Mouse (Mus musculus) myocyte (in vitro differentiated cells): Measurements from ENCODE around the gene Hpn. TPM values are rescaled to one million over a fixed set of nuclear protein-coding genes. Genes with fewer than 3 reads are reported as not detected.

Experiments
- H3K27me3 ChIP-seq: one replicate; pipeline ENCODE4 v1.6.1; 2011; ENCODE audit not compliant: control insufficient read depth, insufficient read depth, insufficient read length
- H3K36me3 ChIP-seq: one replicate; pipeline ENCODE4 v1.6.1; 2011; ENCODE audit not compliant: control insufficient read depth, insufficient read depth
- H3K4me2 ChIP-seq: one replicate; pipeline ENCODE4 v1.6.1; 2011; ENCODE audit warnings: low read depth, control low read depth
- H3K4me3 ChIP-seq: one replicate; pipeline ENCODE4 v1.5.1; 2011; ENCODE audit warnings: mild to moderate bottlenecking, control low read depth, moderate library complexity
- H3K79me2 ChIP-seq: one replicate; pipeline ENCODE4 v1.6.1; 2011; ENCODE audit not compliant: control insufficient read depth, insufficient read depth
- H3ac ChIP-seq: one replicate; pipeline ENCODE4 v1.6.1; 2011; ENCODE audit not compliant: control insufficient read depth, insufficient read length
- CEBPB ChIP-seq: IDR thresholded peaks from 2 replicates; pipeline ENCODE4 v1.6.1; 2011; ENCODE audit warnings: mild to moderate bottlenecking, moderate library complexity; ENCODE audit not compliant: poor library complexity, insufficient read depth, severe bottlenecking
- E2F4 ChIP-seq: IDR thresholded peaks from one replicate; pipeline ENCODE4 v1.6.1; 2011; ENCODE audit warnings: mild to moderate bottlenecking, control low read depth, moderate library complexity; ENCODE audit not compliant: insufficient read depth
- MAX ChIP-seq: IDR thresholded peaks from one replicate; pipeline ENCODE4 v1.6.1; 2011; ENCODE audit warnings: low read depth, mild to moderate bottlenecking, control low read depth
- MYOD1 ChIP-seq, 3 experiments: IDR thresholded peaks; one replicate each; pipeline ENCODE4 v1.6.1; 2011; ENCODE audit warnings: control low read depth in 2 of 3, low read depth in 2 of 3, mild to moderate bottlenecking in 2 of 3, moderate library complexity in 1 of 3; ENCODE audit not compliant: insufficient read length in 2 of 3, control insufficient read depth in 1 of 3
- MYOG ChIP-seq, 3 experiments: IDR thresholded peaks; one replicate each; pipeline ENCODE4 v1.6.1; 2011; ENCODE audit warnings: control low read depth in 2 of 3, low read depth in 2 of 3, mild to moderate bottlenecking in 2 of 3; ENCODE audit not compliant: insufficient read length in 2 of 3, control insufficient read depth in 1 of 3, insufficient read depth in 1 of 3
- POLR2A ChIP-seq: IDR thresholded peaks from one replicate; pipeline ENCODE4 v1.6.1; 2011; ENCODE audit warnings: low read depth, mild to moderate bottlenecking, control low read depth, moderate library complexity; ENCODE audit not compliant: insufficient read length
- POLR2AphosphoS2 ChIP-seq: IDR thresholded peaks from one replicate; pipeline ENCODE4 v1.6.1; 2011; ENCODE audit warnings: low read depth, control low read depth; ENCODE audit not compliant: insufficient read length
- REST ChIP-seq: IDR thresholded peaks from one replicate; pipeline ENCODE4 v1.6.1; 2011; ENCODE audit warnings: mild to moderate bottlenecking, control low read depth, moderate library complexity; ENCODE audit not compliant: insufficient read depth, insufficient read length
- SRF ChIP-seq: IDR thresholded peaks from one replicate; pipeline ENCODE4 v1.6.1; 2011; ENCODE audit warnings: low read depth; ENCODE audit not compliant: control insufficient read depth, insufficient read length
- TCF12 ChIP-seq: IDR thresholded peaks from one replicate; pipeline ENCODE4 v1.6.1; 2011; ENCODE audit warnings: mild to moderate bottlenecking, control low read depth; ENCODE audit not compliant: poor library complexity, insufficient read depth, severe bottlenecking
- TCF3 ChIP-seq: IDR thresholded peaks from one replicate; pipeline ENCODE4 v1.6.1; 2011; ENCODE audit warnings: low read depth, control low read depth; ENCODE audit not compliant: insufficient read length
- USF1 ChIP-seq: IDR thresholded peaks from one replicate; pipeline ENCODE4 v1.6.1; 2011; ENCODE audit warnings: low read depth, mild to moderate bottlenecking, control low read depth, moderate library complexity
- polyA plus RNA-seq: library from polyadenylated mRNA; unstranded; fragments of >200 nt; fragmentation: generic; extraction: Trizol; gene quantifications from one replicate; pipeline ENCODE4 v1.2.1, GENCODE M21; 2012; ENCODE audit warnings: missing spikeins

The Hpn gene
- polyA plus RNA-seq, 1 experiment = not detected

- no peak overlapping the region for H3K4me2 ChIP-seq
Measured at GRCm38 (mm10) chr7:31069491-31069890, 45.6 kb downstream of the Hpn start.

GRCm38 (mm10) chr7:31067836-31068235 lies 47.3 kb downstream of the Hpn start:
- Histone ChIP-seq H3K36me3 (no peaks in the 10 kb centered on the region), H3K4me2 (no peak overlapping the region), H3K27me3 (peaks cover 11% of the 10 kb centered on the region), H3ac (no peak overlapping the region), H3K4me3 (no peak overlapping the region), H3K79me2 (no peaks in the 10 kb centered on the region)
- no peak for TF ChIP-seq POLR2A
- no peak for TF ChIP-seq E2F4
- TF ChIP-seq MAX = no peak
- no peak for TF ChIP-seq TCF12
- TF ChIP-seq MYOD1 (IDR thresholded peaks at IDR 0.05; ENCODE audit: control insufficient read depth in 1 of 3, insufficient read length in 2 of 3, low read depth in 2 of 3) = no peak
- TF ChIP-seq POLR2AphosphoS2 = no peak
- no peak for TF ChIP-seq MYOG (IDR thresholded peaks at IDR 0.05; ENCODE audit: control insufficient read depth in 1 of 3, insufficient read depth in 1 of 3, insufficient read length in 2 of 3, low read depth in 2 of 3)
- TF ChIP-seq TCF3 = no peak

More at GRCm38 (mm10) chr7:31069491-31069890, 45.6 kb downstream of the Hpn start:
- H3K27me3 ChIP-seq = peaks cover 11% of the 10 kb centered on the region
- no peaks in the 10 kb centered on the region for H3K36me3 ChIP-seq
- no peak for TF ChIP-seq POLR2A
- no peak for TF ChIP-seq CEBPB
- TF ChIP-seq MYOD1 (IDR thresholded peaks at IDR 0.05; ENCODE audit: control insufficient read depth in 1 of 3, insufficient read length in 2 of 3, low read depth in 2 of 3) = no peak
- TF ChIP-seq MYOG (IDR thresholded peaks at IDR 0.05; ENCODE audit: control insufficient read depth in 1 of 3, insufficient read depth in 1 of 3, insufficient read length in 2 of 3, low read depth in 2 of 3) = no peak
- TF ChIP-seq SRF = no peak
- TF ChIP-seq POLR2AphosphoS2 = no peak
- no peak overlapping the region for H3ac ChIP-seq
- H3K4me3 ChIP-seq = no peak overlapping the region
- H3K79me2 ChIP-seq = no peaks in the 10 kb centered on the region

GRCm38 (mm10) chr7:31063074-31063560 lies 52.0 kb downstream of the Hpn start:
- Histone ChIP-seq H3K4me2 (no peak overlapping the region), H3K27me3 (peaks cover 7% of the 10 kb centered on the region), H3K36me3 (no peaks in the 10 kb centered on the region), H3ac (no peak overlapping the region), H3K79me2 (no peaks in the 10 kb centered on the region), H3K4me3 (no peak overlapping the region)
- TF ChIP-seq MYOG (IDR thresholded peaks at IDR 0.05; ENCODE audit: control insufficient read depth in 1 of 3, insufficient read depth in 1 of 3, insufficient read length in 2 of 3, low read depth in 2 of 3) (no peak), TCF12 (no peak), E2F4 (no peak), MYOD1 (IDR thresholded peaks at IDR 0.05; ENCODE audit: control insufficient read depth in 1 of 3, insufficient read length in 2 of 3, low read depth in 2 of 3) (no peak), POLR2AphosphoS2 (no peak), REST (no peak), USF1 (no peak), MAX (no peak), SRF (no peak), CEBPB (no peak), POLR2A (no peak), TCF3 (no peak)

- H3K4me2 ChIP-seq = no peak overlapping the region
- no peak overlapping the region for H3K4me3 ChIP-seq
- H3K27me3 ChIP-seq = no peaks in the 10 kb centered on the region
- H3K36me3 ChIP-seq = no peaks in the 10 kb centered on the region
- H3K79me2 ChIP-seq = no peaks in the 10 kb centered on the region
- H3ac ChIP-seq = no peak overlapping the region
- TF ChIP-seq SRF (no peak), E2F4 (no peak), TCF3 (no peak), CEBPB (no peak), TCF12 (no peak), REST (no peak), MYOD1 (IDR thresholded peaks at IDR 0.05; ENCODE audit: control insufficient read depth in 1 of 3, insufficient read length in 2 of 3, low read depth in 2 of 3) (no peak), POLR2A (no peak)
Measured at GRCm38 (mm10) chr7:31060621-31061010, 54.5 kb downstream of the Hpn start.

- Histone ChIP-seq H3K36me3 (no peaks in the 10 kb centered on the region), H3K4me2 (no peak overlapping the region), H3K4me3 (no peak overlapping the region), H3K27me3 (no peaks in the 10 kb centered on the region), H3ac (no peak overlapping the region), H3K79me2 (no peaks in the 10 kb centered on the region)
- TF ChIP-seq REST (no peak), E2F4 (no peak), CEBPB (no peak), POLR2AphosphoS2 (no peak), MAX (no peak), TCF3 (no peak), TCF12 (no peak), MYOD1 (IDR thresholded peaks at IDR 0.05; ENCODE audit: control insufficient read depth in 1 of 3, insufficient read length in 2 of 3, low read depth in 2 of 3) (no peak), MYOG (IDR thresholded peaks at IDR 0.05; ENCODE audit: control insufficient read depth in 1 of 3, insufficient read depth in 1 of 3, insufficient read length in 2 of 3, low read depth in 2 of 3) (no peak), SRF (no peak), USF1 (no peak), POLR2A (no peak)
Measured at GRCm38 (mm10) chr7:31059919-31060620, 55.0 kb downstream of the Hpn start.
